Mouse (Mus musculus): Measurements from ENCODE around the gene Rdh7. TPM values are rescaled to one million over a fixed set of nuclear protein-coding genes. Genes with fewer than 3 reads are reported as not detected.
"Not testable (repeated sequence)": the region's sequence is repeated elsewhere in the genome, so short reads cannot be mapped to it uniquely, and the experiment has no call there.

Rdh7 gene
- polyA plus RNA-seq, 1 experiment from 2014 or later = not detected

GRCm38 (mm10) chr10:127856376-127856775 is 32.2 kb downstream of the Rdh7 start:
- no peaks in the 10 kb centered on the region for H3K27me3 ChIP-seq (ENCODE audit: control insufficient read depth, insufficient read depth, low read length)
- no peak overlapping the region for H3K9ac ChIP-seq (replicated peaks; ENCODE audit: low read depth, low read length)
- H3K9me3 ChIP-seq (ENCODE audit: control insufficient read depth, low read depth, low read length) = no peaks in the 10 kb centered on the region
- no peaks in the 10 kb centered on the region for H3K36me3 ChIP-seq (ENCODE audit: control insufficient read depth, insufficient read depth, low read length)
- ATAC-seq (ENCODE audit: insufficient number of reproducible peaks, insufficient read depth, low FRiP score, low read depth) = no peak
- no peak overlapping the region for H3K4me2 ChIP-seq (replicated peaks; ENCODE audit: low read depth, low read length)
- H3K4me1 ChIP-seq (ENCODE audit: control insufficient read depth, insufficient read depth, low read length) = no peaks in the 10 kb centered on the region
- no peak overlapping the region for H3K27ac ChIP-seq (ENCODE audit: low read length)
- H3K4me3 ChIP-seq (ENCODE audit: low read depth, low read length) = no peak overlapping the region

DNA sequence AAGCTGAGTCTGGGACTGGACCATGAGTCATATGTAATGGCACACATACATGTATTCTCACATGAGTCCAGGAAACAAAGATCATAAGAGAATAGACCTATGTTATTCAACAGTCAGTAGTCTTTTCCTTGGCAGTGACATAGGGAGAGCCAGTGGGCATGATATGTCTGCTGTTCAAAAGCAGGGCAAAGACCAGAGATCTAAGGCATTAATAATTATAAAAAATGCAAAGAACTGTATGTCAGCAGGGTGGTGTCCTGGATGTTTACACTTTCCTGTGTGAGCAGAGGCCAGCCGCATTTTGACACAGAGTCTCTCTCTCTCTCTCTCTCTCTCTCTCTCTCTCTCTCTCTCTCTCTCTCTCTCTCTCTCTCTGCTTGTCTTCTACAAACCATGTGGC is 39.0 kb downstream of the Rdh7 start, which contains the start of gene Rdh19:
Gene Rdh19, plus strand, starts transcription at position 301 of the 400 bp plus-strand sequence.
- Histone ChIP-seq H3K4me2 (replicated peaks; ENCODE audit: low read depth, low read length) (no peak within 1 kb of the TSS), H3K9ac (replicated peaks; ENCODE audit: low read depth, low read length) (no peak within 1 kb of the TSS), H3K9me3 (ENCODE audit: control insufficient read depth, low read depth, low read length) (no peaks in the 10 kb centered on the region), H3K27me3 (ENCODE audit: control insufficient read depth, insufficient read depth, low read length) (no peaks in the 10 kb centered on the region), H3K27ac (ENCODE audit: low read length) (no peak within 1 kb of the TSS), H3K4me1 (ENCODE audit: control insufficient read depth, insufficient read depth, low read length) (no peaks in the 10 kb centered on the region), H3K36me3 (ENCODE audit: control insufficient read depth, insufficient read depth, low read length) (no peaks in the 10 kb centered on the region), H3K4me3 (ENCODE audit: low read depth, low read length) (no peak within 1 kb of the TSS)
- no peak for ATAC-seq (ENCODE audit: insufficient number of reproducible peaks, insufficient read depth, low FRiP score, low read depth)
- 22% methylated on average over 1 of the region's 1 CpGs for WGBS

GRCm38 (mm10) chr10:127848089-127848488 is 40.5 kb downstream of the Rdh7 start:
- no peak overlapping the region for H3K4me3 ChIP-seq (ENCODE audit: low read depth, low read length)
- no peak overlapping the region for H3K4me2 ChIP-seq (replicated peaks; ENCODE audit: low read depth, low read length)
- no peaks in the 10 kb centered on the region for H3K27me3 ChIP-seq (ENCODE audit: control insufficient read depth, insufficient read depth, low read length)
- H3K9me3 ChIP-seq (ENCODE audit: control insufficient read depth, low read depth, low read length) = no peaks in the 10 kb centered on the region
- H3K36me3 ChIP-seq (ENCODE audit: control insufficient read depth, insufficient read depth, low read length) = no peaks in the 10 kb centered on the region
- H3K9ac ChIP-seq (replicated peaks; ENCODE audit: low read depth, low read length) = no peak overlapping the region
- H3K4me1 ChIP-seq (ENCODE audit: control insufficient read depth, insufficient read depth, low read length) = no peaks in the 10 kb centered on the region
- ATAC-seq (ENCODE audit: insufficient number of reproducible peaks, insufficient read depth, low FRiP score, low read depth) = no peak
- 83% methylated on average over 1 of the region's 1 CpGs for WGBS
- no peak overlapping the region for H3K27ac ChIP-seq (ENCODE audit: low read length)

GRCm38 (mm10) chr10:127845945-127846344 is 42.7 kb downstream of the Rdh7 start:
- H3K4me3 ChIP-seq (ENCODE audit: low read depth, low read length); H3K27me3 ChIP-seq (ENCODE audit: control insufficient read depth, insufficient read depth, low read length); H3K36me3 ChIP-seq (ENCODE audit: control insufficient read depth, insufficient read depth, low read length); H3K4me2 ChIP-seq (replicated peaks; ENCODE audit: low read depth, low read length); H3K9me3 ChIP-seq (ENCODE audit: control insufficient read depth, low read depth, low read length); H3K27ac ChIP-seq (ENCODE audit: low read length); H3K9ac ChIP-seq (replicated peaks; ENCODE audit: low read depth, low read length); ATAC-seq (ENCODE audit: insufficient number of reproducible peaks, insufficient read depth, low FRiP score, low read depth); H3K4me1 ChIP-seq (ENCODE audit: control insufficient read depth, insufficient read depth, low read length): not testable (repeated sequence)
- WGBS = 84% methylated on average over 5 of the region's 5 CpGs

- Histone ChIP-seq H3K27me3 (ENCODE audit: control insufficient read depth, insufficient read depth, low read length) (no peaks in the 10 kb centered on the region), H3K4me1 (ENCODE audit: control insufficient read depth, insufficient read depth, low read length) (no peaks in the 10 kb centered on the region), H3K9ac (replicated peaks; ENCODE audit: low read depth, low read length) (no peak overlapping the region), H3K9me3 (ENCODE audit: control insufficient read depth, low read depth, low read length) (no peaks in the 10 kb centered on the region), H3K4me3 (ENCODE audit: low read depth, low read length) (no peak overlapping the region), H3K27ac (ENCODE audit: low read length) (no peak overlapping the region), H3K4me2 (replicated peaks; ENCODE audit: low read depth, low read length) (no peak overlapping the region), H3K36me3 (ENCODE audit: control insufficient read depth, insufficient read depth, low read length) (no peaks in the 10 kb centered on the region)
- WGBS = 68% methylated on average over 2 of the region's 2 CpGs
- no peak for ATAC-seq (ENCODE audit: insufficient number of reproducible peaks, insufficient read depth, low FRiP score, low read depth)
These were observed 47.8 kb downstream of the Rdh7 start for GRCm38 (mm10) chr10:127840776-127841175.

GRCm38 (mm10) chr10:127838539-127838938 is 50.1 kb downstream of the Rdh7 start:
- H3K4me2 ChIP-seq (replicated peaks; ENCODE audit: low read depth, low read length) = no peak overlapping the region
- no peaks in the 10 kb centered on the region for H3K9me3 ChIP-seq (ENCODE audit: control insufficient read depth, low read depth, low read length)
- 84% methylated on average over 2 of the region's 2 CpGs for WGBS
- no peaks in the 10 kb centered on the region for H3K36me3 ChIP-seq (ENCODE audit: control insufficient read depth, insufficient read depth, low read length)
- no peak for ATAC-seq (ENCODE audit: insufficient number of reproducible peaks, insufficient read depth, low FRiP score, low read depth)
- no peaks in the 10 kb centered on the region for H3K27me3 ChIP-seq (ENCODE audit: control insufficient read depth, insufficient read depth, low read length)
- H3K4me3 ChIP-seq (ENCODE audit: low read depth, low read length) = no peak overlapping the region
- H3K4me1 ChIP-seq (ENCODE audit: control insufficient read depth, insufficient read depth, low read length) = no peaks in the 10 kb centered on the region
- no peak overlapping the region for H3K27ac ChIP-seq (ENCODE audit: low read length)
- H3K9ac ChIP-seq (replicated peaks; ENCODE audit: low read depth, low read length) = no peak overlapping the region

DNA sequence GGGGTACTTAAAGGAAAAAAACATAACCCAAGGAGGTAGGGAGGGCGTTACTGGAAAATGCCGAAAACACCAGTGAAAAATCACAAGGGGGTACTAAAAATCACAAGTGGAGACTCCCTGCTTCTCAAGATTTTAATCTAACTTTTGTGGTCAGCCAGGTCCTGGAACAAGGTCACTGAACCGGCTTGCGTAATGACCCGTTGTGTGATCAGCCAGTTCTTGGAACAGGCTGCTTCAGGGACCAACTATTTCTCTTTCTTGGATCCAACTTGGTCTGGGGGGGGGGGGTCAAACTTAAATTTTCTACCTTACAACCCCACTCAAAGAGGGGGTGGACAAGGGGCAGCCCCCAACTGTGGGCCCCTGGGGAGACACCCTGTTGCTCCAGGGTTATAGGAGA is 50.8 kb downstream of the Rdh7 start:
- H3K36me3 ChIP-seq (ENCODE audit: control insufficient read depth, insufficient read depth, low read length); H3K4me1 ChIP-seq (ENCODE audit: control insufficient read depth, insufficient read depth, low read length); H3K4me3 ChIP-seq (ENCODE audit: low read depth, low read length); H3K27ac ChIP-seq (ENCODE audit: low read length); H3K9ac ChIP-seq (replicated peaks; ENCODE audit: low read depth, low read length); H3K9me3 ChIP-seq (ENCODE audit: control insufficient read depth, low read depth, low read length); H3K4me2 ChIP-seq (replicated peaks; ENCODE audit: low read depth, low read length); ATAC-seq (ENCODE audit: insufficient number of reproducible peaks, insufficient read depth, low FRiP score, low read depth); H3K27me3 ChIP-seq (ENCODE audit: control insufficient read depth, insufficient read depth, low read length): not testable (repeated sequence)
- 94% methylated on average over 5 of the region's 5 CpGs for WGBS

DNA sequence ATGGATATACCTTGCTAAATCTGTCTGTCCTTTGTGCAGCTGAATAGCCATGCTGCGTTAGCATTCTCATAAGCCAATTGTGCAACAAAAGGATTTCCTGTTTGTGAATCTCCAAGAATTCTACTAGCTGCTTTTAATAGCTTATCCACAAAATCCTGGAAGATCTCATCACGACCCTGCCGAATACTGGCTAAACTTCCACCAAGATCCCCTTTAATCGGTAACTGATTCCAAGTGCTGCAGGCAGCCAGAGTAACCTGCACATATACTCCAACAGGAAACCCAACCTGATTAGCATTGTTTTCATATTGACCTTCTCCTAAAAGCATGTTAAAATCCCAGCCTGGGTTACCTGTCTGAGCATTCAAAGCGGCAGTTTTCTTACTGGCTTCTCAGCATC is 53.3 kb downstream of the Rdh7 start:
- no peaks in the 10 kb centered on the region for H3K27me3 ChIP-seq (ENCODE audit: control insufficient read depth, insufficient read depth, low read length)
- no peak overlapping the region for H3K4me3 ChIP-seq (ENCODE audit: low read depth, low read length)
- no peaks in the 10 kb centered on the region for H3K9me3 ChIP-seq (ENCODE audit: control insufficient read depth, low read depth, low read length)
- 74% methylated on average over 5 of the region's 5 CpGs for WGBS
- ATAC-seq (ENCODE audit: insufficient number of reproducible peaks, insufficient read depth, low FRiP score, low read depth) = no peak
- no peak overlapping the region for H3K4me2 ChIP-seq (replicated peaks; ENCODE audit: low read depth, low read length)
- H3K27ac ChIP-seq (ENCODE audit: low read length) = no peak overlapping the region
- H3K36me3 ChIP-seq (ENCODE audit: control insufficient read depth, insufficient read depth, low read length) = no peaks in the 10 kb centered on the region
- no peak overlapping the region for H3K9ac ChIP-seq (replicated peaks; ENCODE audit: low read depth, low read length)
- H3K4me1 ChIP-seq (ENCODE audit: control insufficient read depth, insufficient read depth, low read length) = no peaks in the 10 kb centered on the region

GRCm38 (mm10) chr10:127834186-127834585 is 54.4 kb downstream of the Rdh7 start:
- H3K36me3 ChIP-seq (ENCODE audit: control insufficient read depth, insufficient read depth, low read length); H3K4me3 ChIP-seq (ENCODE audit: low read depth, low read length); H3K4me2 ChIP-seq (replicated peaks; ENCODE audit: low read depth, low read length); H3K9ac ChIP-seq (replicated peaks; ENCODE audit: low read depth, low read length); H3K27me3 ChIP-seq (ENCODE audit: control insufficient read depth, insufficient read depth, low read length); H3K9me3 ChIP-seq (ENCODE audit: control insufficient read depth, low read depth, low read length); H3K4me1 ChIP-seq (ENCODE audit: control insufficient read depth, insufficient read depth, low read length); H3K27ac ChIP-seq (ENCODE audit: low read length); ATAC-seq (ENCODE audit: insufficient number of reproducible peaks, insufficient read depth, low FRiP score, low read depth): not testable (repeated sequence)
- 91% methylated on average over 1 of the region's 1 CpGs for WGBS
